Mouse (Mus musculus) monocyte, adult 59 days (primary cell): ENCODE results near the gene Tango6. TPM values are rescaled to one million over a fixed set of nuclear protein-coding genes. Genes with fewer than 3 reads are reported as not detected.

Experiments used
- total RNA-seq, 2 experiments: library from RNA; stranded (reverse); gene quantifications; one replicate each; pipeline ENCODE4 v1.2.4; 2023

Tango6 gene
- total RNA-seq, result 1 to 10 TPM; 9.3 to 9.4 TPM

DNA sequence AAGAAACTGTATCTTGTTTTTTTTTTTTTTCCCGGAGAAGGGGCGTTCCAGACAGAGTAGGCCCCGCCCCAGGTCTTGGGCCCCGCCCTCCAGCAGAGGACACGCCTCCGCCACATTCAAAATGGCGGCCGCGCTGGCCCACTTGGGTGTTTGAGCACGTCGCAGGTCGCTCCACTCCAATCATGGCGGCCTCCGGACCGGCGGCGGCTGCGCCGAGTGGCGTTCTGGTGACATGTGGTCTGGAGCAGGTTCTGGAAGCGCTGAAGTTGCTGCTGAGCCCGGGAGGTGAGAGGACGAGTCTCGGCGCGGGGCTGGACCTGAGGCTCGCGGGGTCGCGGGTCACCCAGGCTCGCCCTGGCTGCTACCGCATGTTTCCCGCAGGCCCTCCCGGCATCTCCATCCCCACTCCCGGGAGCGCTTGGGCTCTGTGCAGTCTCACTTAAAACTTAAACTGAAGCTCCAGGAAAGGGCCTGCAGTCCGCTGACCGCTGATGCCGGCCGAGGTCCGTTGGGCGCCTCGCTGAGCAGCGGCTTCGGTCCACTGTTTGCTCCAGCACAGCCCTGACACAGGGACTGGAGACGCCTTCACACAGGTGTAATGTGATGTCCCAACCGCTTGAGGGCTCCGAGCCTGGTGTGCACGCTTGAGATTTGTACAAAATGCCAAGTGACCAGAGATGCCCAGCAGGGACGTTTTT, at the start of gene Tango6:
TSS of gene Tango6 (plus strand) at position 98 of the 698 bp plus-strand sequence.

DNA sequence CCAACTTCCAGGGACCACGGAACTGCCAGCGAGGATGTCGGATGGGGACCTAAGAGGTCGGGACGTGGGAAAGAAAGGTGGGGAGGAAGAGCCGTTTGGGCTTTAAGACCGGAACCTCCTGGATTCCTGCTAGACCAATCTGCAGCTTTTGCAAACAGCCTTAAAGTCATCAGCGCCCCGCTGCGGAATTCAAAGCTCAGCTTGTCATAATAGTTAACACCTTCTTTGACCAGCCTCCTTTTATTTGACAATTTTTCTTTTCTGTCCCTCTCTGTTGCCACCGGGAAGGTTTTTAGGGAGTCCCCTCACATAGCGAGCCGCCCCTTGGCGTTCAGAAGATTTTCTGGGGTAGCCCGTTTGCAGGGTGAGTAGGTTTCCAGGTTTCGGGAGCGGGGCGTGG, 187.2 kb downstream of the Tango6 start, which contains the start of gene Has3:
TSS of gene Has3 (plus strand) at position 192 of the 400 bp plus-strand sequence.

DNA sequence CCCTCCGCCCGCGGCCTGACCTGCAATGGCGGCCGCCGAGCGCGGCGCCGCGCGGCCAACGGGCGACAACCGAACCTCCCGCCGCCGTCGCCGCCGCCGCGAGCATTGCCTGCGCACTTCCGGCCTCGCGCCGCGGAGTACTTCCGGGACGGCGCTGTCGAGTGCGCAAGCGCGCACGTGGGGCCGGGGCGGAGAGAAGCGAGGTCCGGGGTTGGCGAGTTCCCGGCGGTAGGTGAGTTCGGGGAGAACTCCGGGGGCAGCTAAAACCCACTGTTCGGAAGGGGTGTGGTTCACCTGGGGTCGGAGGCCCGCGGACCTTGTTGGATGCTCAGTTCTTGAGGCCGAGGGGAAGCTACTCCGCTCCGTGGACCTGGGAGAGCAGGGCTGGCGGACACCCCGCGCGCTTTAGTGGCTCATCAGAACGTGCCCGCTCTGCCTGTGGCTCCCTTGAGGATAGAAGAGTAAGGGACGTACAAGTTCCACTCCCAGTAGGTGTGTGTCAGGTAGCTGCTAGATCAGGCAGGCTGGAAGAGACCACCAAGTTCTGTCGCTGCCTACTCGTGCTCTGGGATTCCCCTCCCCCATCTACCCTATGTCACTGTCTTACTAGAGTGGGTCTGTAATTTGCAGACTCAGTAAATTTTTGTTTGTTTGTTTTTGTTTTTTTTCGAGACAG, 210.8 kb downstream of the Tango6 start, which contains the start of gene Utp4:
TSS of gene Utp4 (plus strand) at position 156 of the 676 bp plus-strand sequence.

Other genes with a start within 250 kb of the Tango6 start
- not detected for gene 6030452D12Rik, start 182.5 kb upstream of the Tango6 start, total RNA-seq
- not detected for gene Cdh3, start 172.2 kb upstream of the Tango6 start, total RNA-seq
- gene Gm10073, start 109.6 kb upstream of the Tango6 start, total RNA-seq, result 100 to 1,000 TPM; 109 to 173 TPM
- 1 to 10 TPM; 1.1 to 1.2 TPM for gene Cdh1, start 79.7 kb upstream of the Tango6 start, total RNA-seq
- gene Has3, start 187.2 kb downstream of the Tango6 start, total RNA-seq, result under 1 TPM; 0.08 to 0.55 TPM
- 10 to 100 TPM; 16.8 to 17.1 TPM for gene Utp4, start 210.6 kb downstream of the Tango6 start, total RNA-seq